Mouse (Mus musculus) cerebellum, adult 11 months (tissue): ENCODE data around the gene Ssbp2.

ENCODE experiments used
- DNase-seq: peaks from one replicate; pipeline ENCODE4 v3.0.0; 2022

The Ssbp2 gene

DNA sequence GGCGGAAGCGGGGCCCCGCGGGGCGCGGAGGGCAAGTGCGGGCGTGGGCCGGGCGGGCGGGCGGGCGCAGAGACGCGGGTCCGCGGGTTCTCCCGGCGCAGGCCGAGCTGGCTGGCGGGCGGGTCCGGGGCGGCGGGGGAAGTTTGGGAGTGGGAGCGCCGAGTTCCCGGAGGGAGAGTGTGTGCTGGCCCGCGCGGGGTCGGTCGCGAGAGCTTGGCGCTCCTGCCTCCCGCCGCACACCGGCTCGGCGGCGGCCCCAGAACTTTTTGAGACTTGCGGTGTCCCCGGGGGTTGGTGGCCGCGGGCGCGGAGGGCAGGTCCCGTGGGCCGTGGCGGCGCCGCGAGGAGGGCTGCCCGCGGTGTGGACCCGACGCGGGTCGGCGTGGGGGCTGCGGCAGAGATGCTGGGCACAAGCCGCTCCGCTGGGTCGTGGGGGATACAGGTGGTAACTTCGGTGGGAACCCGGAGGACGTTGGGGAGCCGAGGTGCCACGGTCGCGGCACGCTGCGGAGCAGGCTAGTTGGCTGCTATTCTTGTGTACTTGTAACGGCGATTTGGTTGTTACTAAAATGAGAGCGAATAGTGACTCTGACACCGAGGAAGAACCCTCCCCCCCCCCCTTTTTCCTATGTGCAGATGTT is 1.7 kb downstream of the Ssbp2 start:
- peak; percentile 41 for DNase-seq

DNA sequence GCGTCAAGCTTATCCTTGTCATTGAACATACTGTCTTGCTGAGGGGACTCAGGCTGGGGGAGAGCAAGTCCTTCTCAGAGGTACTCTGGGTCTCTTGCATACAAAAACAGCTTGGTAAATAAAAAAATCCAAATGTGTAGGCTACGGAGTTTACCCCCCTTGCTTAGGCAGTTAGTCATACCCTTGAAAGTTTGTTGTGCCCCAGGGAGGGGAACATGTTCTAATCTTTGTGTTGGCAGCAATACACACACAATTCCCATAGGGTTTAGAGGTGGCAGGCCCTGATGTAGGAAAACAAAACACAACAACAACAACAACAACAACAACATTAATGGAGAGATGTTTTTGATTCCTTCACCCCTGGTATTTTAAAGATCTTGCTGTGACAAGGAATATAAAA is 2.3 kb downstream of the Ssbp2 start:
- no peak for DNase-seq

GRCm38 (mm10) chr13:91462893-91463481 is 2.9 kb downstream of the Ssbp2 start:
- no peak for DNase-seq

GRCm38 (mm10) chr13:91465002-91465715 is 5.1 kb downstream of the Ssbp2 start:
- no peak for DNase-seq

- DNase-seq, result peak; percentile 22
Measured at GRCm38 (mm10) chr13:91471566-91471965, 11.5 kb downstream of the Ssbp2 start.

- no peak for DNase-seq
Measured at GRCm38 (mm10) chr13:91471980-91472379, 11.9 kb downstream of the Ssbp2 start.

- DNase-seq, result peak; percentile 25
Measured at GRCm38 (mm10) chr13:91473527-91473926, 13.4 kb downstream of the Ssbp2 start.

GRCm38 (mm10) chr13:91474027-91474426 is 13.9 kb downstream of the Ssbp2 start:
- no peak for DNase-seq

- no peak for DNase-seq
Measured at GRCm38 (mm10) chr13:91475888-91476287, 15.8 kb downstream of the Ssbp2 start.

DNA sequence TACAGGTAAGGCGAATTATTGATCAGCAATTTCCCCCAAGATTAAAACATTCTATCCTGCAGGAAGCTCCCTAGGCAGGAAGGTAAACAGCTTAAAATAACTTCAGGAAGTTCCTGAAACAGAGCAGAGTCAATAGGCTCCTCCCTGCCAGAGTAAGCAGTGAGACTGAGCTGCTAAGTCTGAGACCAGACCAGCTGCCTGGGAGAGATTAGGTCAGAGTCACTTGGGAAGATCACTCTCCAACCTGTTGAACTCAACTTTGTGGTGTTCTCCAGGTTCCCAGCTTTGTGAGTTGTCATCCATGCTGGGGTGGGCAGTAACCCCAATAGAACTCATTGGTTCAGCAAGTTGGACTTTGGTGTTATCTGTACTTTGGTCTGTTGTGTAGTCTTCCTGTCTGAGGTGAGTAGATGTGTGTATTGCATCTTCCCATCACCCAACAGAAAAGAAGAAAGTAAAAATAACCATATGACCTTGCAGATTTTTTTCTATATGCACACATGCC is 16.6 kb downstream of the Ssbp2 start:
- DNase-seq, result no peak

- DNase-seq, result peak; percentile 27
Measured at GRCm38 (mm10) chr13:91478011-91478410, 17.9 kb downstream of the Ssbp2 start.

DNA sequence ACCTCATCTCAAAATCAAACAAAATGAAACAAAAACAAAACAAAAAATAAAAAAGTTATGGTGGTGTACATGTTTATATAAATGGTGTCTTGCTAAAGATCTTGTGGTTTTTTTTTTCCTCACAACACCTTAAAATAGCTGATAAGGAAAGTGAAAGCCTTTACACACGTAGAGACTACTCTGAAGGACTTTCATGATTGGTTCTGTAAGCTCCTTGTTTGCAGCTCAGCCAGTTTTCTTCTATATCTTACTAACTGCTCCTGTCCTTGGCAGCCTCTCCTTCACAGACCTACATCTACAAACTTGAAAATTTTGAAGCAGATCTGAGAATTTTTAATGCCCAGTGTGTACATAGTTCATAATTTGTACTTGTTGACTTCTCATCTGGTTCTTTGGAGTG is 24.2 kb downstream of the Ssbp2 start:
- no peak for DNase-seq

GRCm38 (mm10) chr13:91492133-91492532 is 32.0 kb downstream of the Ssbp2 start:
- DNase-seq, result no peak

- DNase-seq, result no peak
Measured at GRCm38 (mm10) chr13:91497055-91497454, 37.0 kb downstream of the Ssbp2 start.

GRCm38 (mm10) chr13:91501735-91502134 is 41.7 kb downstream of the Ssbp2 start:
- no peak for DNase-seq

DNA sequence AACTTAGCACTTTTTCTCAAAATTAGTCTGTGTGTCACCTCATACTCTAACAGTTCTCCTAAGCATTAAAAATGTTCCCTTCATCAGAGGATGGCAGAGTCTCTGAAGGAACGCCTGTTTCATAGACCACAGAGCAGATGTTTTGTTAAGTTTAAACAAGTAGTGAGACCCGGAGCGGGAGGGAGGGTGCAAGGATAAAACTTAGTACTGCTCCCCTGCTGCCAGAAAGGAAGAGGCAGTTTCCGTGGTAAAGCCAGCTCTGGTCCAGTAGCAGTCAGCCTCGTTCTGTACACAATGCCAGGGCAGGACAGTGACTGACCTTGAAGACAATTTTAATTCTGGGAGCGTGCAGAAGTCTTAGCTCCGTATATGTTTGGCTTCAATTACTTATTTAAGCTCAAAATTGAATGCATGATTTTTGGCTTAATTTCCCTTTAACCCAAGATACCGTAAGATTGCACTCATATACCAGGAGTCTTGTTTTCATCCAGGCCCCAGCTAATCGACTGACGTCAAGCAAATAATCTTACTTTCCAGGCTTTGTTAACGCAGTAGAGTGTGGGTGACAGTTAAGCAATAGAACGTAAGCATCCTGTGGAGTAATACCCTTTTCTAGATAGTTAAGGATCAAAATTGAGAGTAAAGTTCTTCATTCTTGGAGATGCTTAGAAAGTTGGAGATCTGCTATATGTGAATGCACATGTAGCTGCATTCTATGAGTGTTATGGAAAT is 42.7 kb downstream of the Ssbp2 start:
- no peak for DNase-seq

DNA sequence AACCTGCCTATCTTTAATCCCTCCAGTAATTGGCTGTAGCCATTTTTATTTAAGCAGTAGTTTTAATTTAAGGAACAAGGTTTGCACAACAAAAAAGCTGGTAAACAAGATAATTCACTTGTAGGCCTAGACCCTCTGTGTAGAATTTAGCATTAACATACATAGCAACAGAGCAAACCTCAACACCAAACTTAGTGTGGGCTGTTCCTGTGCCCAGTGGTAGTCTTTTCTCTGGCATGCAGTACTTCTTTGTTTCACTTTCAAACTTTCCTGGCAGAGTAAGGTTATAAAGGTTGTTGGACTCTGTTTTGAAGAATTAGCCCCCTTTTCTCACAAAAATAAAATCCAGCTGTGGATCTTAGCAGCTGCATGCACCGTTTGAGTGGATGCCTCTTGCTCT is 48.9 kb downstream of the Ssbp2 start:
- DNase-seq, result no peak

DNA sequence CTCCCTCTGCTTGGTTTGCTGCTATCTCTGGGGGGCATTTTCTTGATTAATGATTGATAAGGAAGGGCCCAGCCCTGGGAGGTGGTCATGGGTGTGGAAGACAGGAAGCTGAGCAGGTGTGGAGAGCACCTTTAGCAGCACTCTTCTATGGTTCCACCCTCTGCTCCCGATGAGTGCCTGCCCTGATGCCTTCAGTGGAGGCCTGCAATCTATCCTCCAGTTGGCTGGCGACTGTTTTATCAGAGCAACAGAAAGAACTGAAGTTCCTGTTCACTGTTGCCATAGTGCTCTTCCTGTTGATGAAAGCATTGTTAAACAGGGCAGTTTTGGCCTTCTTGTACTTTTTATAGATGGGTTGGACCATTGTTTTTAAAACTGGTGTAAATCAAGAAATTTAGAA is 49.4 kb downstream of the Ssbp2 start:
- no peak for DNase-seq

DNA sequence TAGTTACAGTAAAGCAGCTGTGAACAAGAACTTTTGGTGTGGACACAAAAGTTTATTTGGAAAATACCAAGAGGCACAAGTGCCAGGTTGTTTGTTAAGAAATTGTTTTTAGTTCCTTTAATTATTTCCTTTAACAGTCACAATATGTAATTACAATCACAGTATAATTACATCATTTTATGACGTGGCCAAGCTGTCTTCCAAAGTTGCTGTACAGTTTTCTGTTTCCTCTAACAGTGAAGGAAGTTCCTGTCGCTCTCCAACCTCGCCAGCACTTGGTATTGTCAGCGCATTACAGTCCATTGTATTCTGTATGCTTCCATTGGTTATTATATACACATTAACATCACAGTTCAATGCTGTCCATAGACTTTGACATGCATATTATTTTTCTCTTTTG is 54.9 kb downstream of the Ssbp2 start:
- DNase-seq, result no peak

DNA sequence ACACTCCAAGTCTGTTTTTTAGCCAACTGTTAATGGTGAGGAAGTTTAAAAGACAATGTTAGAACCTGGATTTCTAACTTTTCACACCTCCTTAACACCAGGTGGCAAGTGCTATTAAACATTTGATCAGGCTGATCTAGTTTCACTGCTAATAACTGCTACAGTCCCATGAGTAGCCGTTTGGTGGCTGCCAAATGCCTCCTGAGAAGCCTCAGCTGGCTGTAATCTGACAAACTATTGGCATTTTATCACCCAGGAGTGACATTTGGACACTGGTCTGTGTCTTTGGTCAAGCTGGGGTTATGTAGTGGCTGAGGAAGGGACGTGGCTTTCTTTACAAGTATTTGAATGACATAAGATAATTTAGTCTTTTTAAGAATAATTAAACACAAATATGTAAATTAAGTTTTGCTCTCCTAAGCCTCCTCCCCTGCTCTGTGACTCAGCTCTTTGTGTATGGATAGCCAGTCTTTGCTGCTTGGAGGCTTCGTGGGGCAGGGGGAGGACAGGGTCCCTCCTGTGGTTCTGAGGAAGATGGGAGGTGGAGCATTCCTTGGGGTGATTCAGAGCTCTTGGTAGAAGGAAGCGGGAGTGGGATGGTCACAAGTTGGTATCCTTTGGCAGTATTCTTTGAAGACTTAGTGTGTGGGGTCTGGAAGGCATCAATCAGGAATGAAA is 60.1 kb downstream of the Ssbp2 start:
- DNase-seq, result no peak

GRCm38 (mm10) chr13:91520968-91521367 is 60.9 kb downstream of the Ssbp2 start:
- DNase-seq, result no peak

DNA sequence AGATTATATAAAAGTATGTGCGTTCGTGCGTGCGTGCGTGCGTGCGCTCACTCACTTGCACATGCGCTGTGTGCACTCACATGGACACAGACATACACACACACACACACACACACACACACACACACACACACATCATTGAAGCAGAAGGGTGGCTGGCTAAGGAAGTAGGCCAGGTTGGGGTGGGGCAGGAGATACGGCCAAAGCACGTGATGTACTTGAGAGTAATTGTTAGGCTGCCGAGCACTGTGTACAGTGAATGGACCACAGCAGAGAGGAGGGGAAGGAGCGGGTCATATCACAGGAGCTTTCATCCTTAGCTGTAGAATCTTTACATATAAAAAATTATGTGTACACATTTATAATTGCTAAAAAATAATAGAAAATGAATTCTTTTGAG is 66.0 kb downstream of the Ssbp2 start:
- DNase-seq, result no peak

- no peak for DNase-seq
Measured at GRCm38 (mm10) chr13:91529821-91530220, 69.7 kb downstream of the Ssbp2 start.
